Mouse (Mus musculus): ENCODE results near the gene Pla2g4a. TPM values are rescaled to one million over a fixed set of nuclear protein-coding genes. Genes with fewer than 3 reads are reported as not detected.

The Pla2g4a gene
- 0.78 and 1.2 TPM in 2 replicates for total RNA-seq (2014; rRNA removed)
- 1.8 and 2.0 TPM in 2 replicates for polyA plus RNA-seq (2015; fragmentation: Nextera tagmentation; extraction: Ambion mirVana)

GRCm38 (mm10) chr1:149960734-149961424 is at the start of gene Pla2g4a:
Gene Pla2g4a (minus strand): TSS chr1:149961290.
- no peak for TF ChIP-seq CTCF (IDR thresholded peaks at IDR 0.05; ENCODE audit: low read depth)
- Histone ChIP-seq H3K36me3 (ENCODE audit: insufficient read depth, low read length) (no peaks in the 10 kb centered on the region), H3K4me3 (ENCODE audit: low read length) (peak within 1 kb of the TSS; percentile 37), H3K4me2 (ENCODE audit: low read depth, low read length) (peak within 1 kb of the TSS; percentile 66), H3K27me3 (ENCODE audit: insufficient read depth, low read length) (no peaks in the 10 kb centered on the region), H3K27ac (0 out of 2 replicates have a peak within 1 kb of the TSS, but pooled peaks have one; percentile 36), H3K4me1 (ENCODE audit: insufficient read depth, low read length) (0 out of 2 replicates have a peak, but pooled peaks cover 4% of the 10 kb centered on the region), H3K9me3 (ENCODE audit: low read length) (no peaks in the 10 kb centered on the region), H3K9ac (replicated peaks; ENCODE audit: low read length) (no peak within 1 kb of the TSS)
- DNase-seq (ENCODE audit: low spot score): peak; percentile 31
- WGBS: 24% methylated on average over 15 of the region's 15 CpGs
- ATAC-seq: peak; percentile 56; the same call in 1 of the 2 replicates

DNA sequence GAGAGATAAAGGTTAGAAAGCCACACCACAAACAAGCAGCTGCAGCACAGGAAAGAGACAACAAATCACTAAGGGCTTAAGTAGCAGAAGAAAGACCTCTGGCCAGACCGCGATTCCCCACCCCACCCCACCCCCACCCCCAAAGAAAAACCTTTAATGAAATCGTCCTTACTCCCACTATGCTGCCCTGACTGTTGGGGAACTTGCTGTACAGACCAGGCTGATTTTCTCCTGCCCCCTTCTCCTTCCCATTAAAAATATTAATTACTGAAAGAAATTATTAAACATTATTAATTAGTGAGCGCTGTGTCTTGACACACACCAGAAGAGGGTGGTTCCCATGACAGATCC is 49.5 kb upstream of the Pla2g4a start:
- no peak overlapping the region for H3K9ac ChIP-seq (replicated peaks; ENCODE audit: low read length)
- WGBS: 60% methylated on average over 4 of the region's 4 CpGs
- H3K27me3 ChIP-seq (ENCODE audit: insufficient read depth, low read length): no peaks in the 10 kb centered on the region
- no peaks in the 10 kb centered on the region for H3K9me3 ChIP-seq (ENCODE audit: low read length)
- no peak overlapping the region for H3K4me3 ChIP-seq (ENCODE audit: low read length)
- H3K4me2 ChIP-seq (ENCODE audit: low read depth, low read length): no peak overlapping the region
- TF ChIP-seq CTCF (IDR thresholded peaks at IDR 0.05; ENCODE audit: low read depth): no peak
- no peak overlapping the region for H3K27ac ChIP-seq
- no peaks in the 10 kb centered on the region for H3K36me3 ChIP-seq (ENCODE audit: insufficient read depth, low read length)
- ATAC-seq (0 out of 2 replicates have a peak, but pooled peaks have one; percentile 4), DNase-seq (ENCODE audit: low spot score) (no peak)
- no peaks in the 10 kb centered on the region for H3K4me1 ChIP-seq (ENCODE audit: insufficient read depth, low read length)

DNA sequence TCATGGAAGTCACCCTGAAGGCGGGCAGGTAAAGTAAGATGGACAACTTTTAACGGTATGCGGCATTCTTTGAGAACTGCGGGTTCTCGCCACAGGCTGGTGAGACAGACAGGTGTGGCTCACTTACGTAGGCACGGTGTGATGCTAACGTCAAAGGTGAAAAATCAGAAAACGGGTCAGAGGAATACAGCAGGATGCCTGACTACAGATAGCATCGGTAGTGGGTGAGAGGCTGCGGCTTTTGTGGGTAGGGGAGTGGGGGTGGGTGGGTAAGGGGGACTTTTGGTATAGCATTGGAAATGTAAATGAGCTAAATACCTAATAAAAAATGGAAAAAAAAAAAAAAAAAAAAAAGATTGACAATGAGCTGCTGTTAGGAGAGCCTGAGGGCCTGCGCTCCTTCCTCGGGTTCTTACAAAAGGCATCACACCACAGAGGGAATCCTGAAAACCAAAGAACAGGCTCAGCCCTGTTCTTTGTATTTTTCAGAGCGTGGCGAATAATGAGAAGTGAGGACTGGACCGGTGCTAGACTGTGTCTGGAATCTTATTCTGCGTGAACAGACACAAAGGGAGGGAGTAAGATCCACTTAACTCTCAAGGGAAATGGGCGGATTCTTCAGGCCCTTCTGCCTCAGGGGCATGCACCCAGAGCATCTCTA is 49.0 kb upstream of the Pla2g4a start:
- H3K9ac ChIP-seq (replicated peaks; ENCODE audit: low read length): no peak overlapping the region
- no peak for DNase-seq (ENCODE audit: low spot score)
- H3K9me3 ChIP-seq (ENCODE audit: low read length): no peaks in the 10 kb centered on the region
- H3K27ac ChIP-seq: no peak overlapping the region
- no peaks in the 10 kb centered on the region for H3K27me3 ChIP-seq (ENCODE audit: insufficient read depth, low read length)
- TF ChIP-seq CTCF (IDR thresholded peaks at IDR 0.05; ENCODE audit: low read depth): no peak
- H3K4me3 ChIP-seq (ENCODE audit: low read length): no peak overlapping the region
- 0 out of 2 replicates have a peak, but pooled peaks have one; percentile 29 for ATAC-seq
- 73% methylated on average over 18 of the region's 18 CpGs for WGBS
- no peaks in the 10 kb centered on the region for H3K4me1 ChIP-seq (ENCODE audit: insufficient read depth, low read length)
- H3K36me3 ChIP-seq (ENCODE audit: insufficient read depth, low read length): no peaks in the 10 kb centered on the region
- no peak overlapping the region for H3K4me2 ChIP-seq (ENCODE audit: low read depth, low read length)

DNA sequence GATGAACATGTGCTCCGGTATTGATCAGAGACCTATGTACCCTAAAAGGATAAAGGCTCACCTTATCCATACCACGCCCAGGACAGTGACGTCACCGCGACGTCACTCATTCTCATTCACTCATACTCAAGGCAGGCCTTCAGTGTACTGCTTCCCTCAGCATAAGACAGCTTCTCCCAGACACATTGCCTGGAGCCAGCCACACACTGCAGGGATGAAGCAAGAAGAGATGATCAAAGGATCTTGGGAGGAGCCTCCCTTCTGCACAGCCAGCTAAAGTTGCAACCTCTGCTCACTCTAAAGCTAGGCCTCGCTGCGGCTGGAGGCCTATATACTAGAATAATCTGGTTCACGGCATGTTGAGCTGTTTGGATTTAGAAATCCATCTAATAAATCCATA is 48.0 kb upstream of the Pla2g4a start:
- ATAC-seq (no peak), DNase-seq (ENCODE audit: low spot score) (no peak)
- WGBS: 95% methylated on average over 9 of the region's 9 CpGs
- H3K9me3 ChIP-seq (ENCODE audit: low read length): no peaks in the 10 kb centered on the region
- no peak for TF ChIP-seq CTCF (IDR thresholded peaks at IDR 0.05; ENCODE audit: low read depth)
- no peaks in the 10 kb centered on the region for H3K27me3 ChIP-seq (ENCODE audit: insufficient read depth, low read length)
- no peak overlapping the region for H3K9ac ChIP-seq (replicated peaks; ENCODE audit: low read length)
- H3K36me3 ChIP-seq (ENCODE audit: insufficient read depth, low read length): no peaks in the 10 kb centered on the region
- no peak overlapping the region for H3K4me3 ChIP-seq (ENCODE audit: low read length)
- no peaks in the 10 kb centered on the region for H3K4me1 ChIP-seq (ENCODE audit: insufficient read depth, low read length)
- H3K27ac ChIP-seq: no peak overlapping the region
- no peak overlapping the region for H3K4me2 ChIP-seq (ENCODE audit: low read depth, low read length)

GRCm38 (mm10) chr1:149975626-149976025 is 14.5 kb upstream of the Pla2g4a start:
- Histone ChIP-seq H3K9me3 (ENCODE audit: low read length) (no peaks in the 10 kb centered on the region), H3K27ac (no peak overlapping the region), H3K4me3 (ENCODE audit: low read length) (no peak overlapping the region), H3K36me3 (ENCODE audit: insufficient read depth, low read length) (no peaks in the 10 kb centered on the region), H3K9ac (replicated peaks; ENCODE audit: low read length) (no peak overlapping the region), H3K4me1 (ENCODE audit: insufficient read depth, low read length) (no peaks in the 10 kb centered on the region), H3K27me3 (ENCODE audit: insufficient read depth, low read length) (no peaks in the 10 kb centered on the region), H3K4me2 (ENCODE audit: low read depth, low read length) (no peak overlapping the region)
- no peak for ATAC-seq
- TF ChIP-seq CTCF (IDR thresholded peaks at IDR 0.05; ENCODE audit: low read depth): no peak
- no peak for DNase-seq (ENCODE audit: low spot score)
- 74% methylated on average over 1 of the region's 1 CpGs for WGBS

- Histone ChIP-seq H3K4me1 (ENCODE audit: insufficient read depth, low read length) (0 out of 2 replicates have a peak, but pooled peaks cover 2% of the 10 kb centered on the region), H3K4me3 (ENCODE audit: low read length) (no peak overlapping the region), H3K9me3 (ENCODE audit: low read length) (no peaks in the 10 kb centered on the region), H3K27ac (no peak overlapping the region), H3K27me3 (ENCODE audit: insufficient read depth, low read length) (no peaks in the 10 kb centered on the region), H3K36me3 (ENCODE audit: insufficient read depth, low read length) (no peaks in the 10 kb centered on the region), H3K9ac (replicated peaks; ENCODE audit: low read length) (no peak overlapping the region), H3K4me2 (ENCODE audit: low read depth, low read length) (no peak overlapping the region)
- 90% methylated on average over 1 of the region's 1 CpGs for WGBS
- DNase-seq (ENCODE audit: low spot score) (no peak), ATAC-seq (no peak)
- no peak for TF ChIP-seq CTCF (IDR thresholded peaks at IDR 0.05; ENCODE audit: low read depth)
Measured at GRCm38 (mm10) chr1:149965826-149966225, 4.7 kb upstream of the Pla2g4a start.
